Mouse (Mus musculus): ENCODE data around the gene Adig. TPM values are rescaled to one million over a fixed set of nuclear protein-coding genes. Genes with fewer than 3 reads are reported as not detected.

Gene Adig
- 20.8 and 23.1 TPM in 2 replicates for polyA plus RNA-seq (2012; rRNA removed)

DNA sequence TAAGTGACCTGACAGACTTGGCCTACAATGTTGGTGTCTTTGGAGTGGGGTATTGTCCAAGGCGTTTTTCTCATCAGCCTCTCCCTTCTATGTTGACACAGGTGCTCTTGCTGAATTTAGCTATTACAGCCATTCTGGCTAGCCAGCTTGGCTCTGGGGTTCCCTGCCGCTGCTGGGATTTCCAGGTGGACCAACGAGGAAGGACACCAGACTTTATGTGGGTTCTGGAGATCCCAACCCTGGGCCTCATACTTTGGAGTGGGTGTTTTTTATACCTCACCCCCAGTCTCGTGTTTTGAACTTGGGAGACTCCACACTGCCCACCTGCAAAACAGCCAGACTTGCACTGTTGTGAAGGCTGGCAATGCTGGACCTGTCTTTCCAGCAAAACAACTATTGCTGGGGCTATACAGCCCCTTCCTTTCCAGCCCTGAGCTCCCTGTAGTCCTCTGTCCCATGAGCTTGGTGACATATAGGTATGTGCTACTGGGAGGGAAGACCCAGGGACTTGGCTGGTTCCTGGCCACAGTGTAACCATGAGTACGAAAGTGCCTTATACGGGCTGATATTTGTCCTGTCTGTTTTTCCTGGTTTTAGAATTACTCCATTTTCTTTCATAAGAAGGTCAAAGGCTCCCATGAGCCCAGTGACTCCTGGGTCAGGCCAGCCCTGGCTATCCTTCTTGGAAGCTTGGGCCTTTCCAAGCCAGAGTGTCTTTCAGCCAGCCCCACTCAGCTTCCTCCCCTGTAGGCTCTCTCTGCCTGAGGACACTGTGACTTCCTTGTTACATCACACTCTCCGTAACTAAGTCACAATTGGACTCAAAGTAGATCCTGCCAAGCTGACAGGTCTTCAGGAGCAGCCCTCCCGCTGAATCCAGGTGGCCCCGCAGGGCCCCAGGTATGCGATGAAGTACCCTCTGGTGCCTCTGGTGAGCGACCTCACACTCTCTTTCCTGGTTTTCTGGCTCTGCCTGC, at the start of gene Adig:
Adig (plus strand) TSS at position 777 of the 977 bp plus-strand sequence.
- Histone ChIP-seq H3K27me3 (ENCODE audit: control insufficient read depth, insufficient read depth, low read length) (no peaks in the 10 kb centered on the region), H3K36me3 (ENCODE audit: control insufficient read depth, insufficient read depth, low read length) (peaks cover 8% of the 10 kb centered on the region; the same call in 1 of the 2 replicates), H3K4me1 (replicated peaks; ENCODE audit: control insufficient read depth, insufficient read depth, low read length) (no peaks in the 10 kb centered on the region), H3K4me3 (ENCODE audit: control insufficient read depth, insufficient read depth, low read length) (no peak within 1 kb of the TSS), H3K27ac (ENCODE audit: control insufficient read depth, insufficient read depth, low read length) (no peak within 1 kb of the TSS)
- no peak for DNase-seq
- WGBS = 88% methylated on average over 11 of the region's 11 CpGs
- TF ChIP-seq POLR2A (IDR thresholded peaks at IDR 0.05; ENCODE audit: control insufficient read depth, extremely low read depth, insufficient read depth, low read length, poor library complexity) (no peak), CTCF (IDR thresholded peaks at IDR 0.05; ENCODE audit: borderline replicate concordance, control insufficient read depth, extremely low read depth, insufficient read depth, low read length, poor library complexity) (no peak)

DNA sequence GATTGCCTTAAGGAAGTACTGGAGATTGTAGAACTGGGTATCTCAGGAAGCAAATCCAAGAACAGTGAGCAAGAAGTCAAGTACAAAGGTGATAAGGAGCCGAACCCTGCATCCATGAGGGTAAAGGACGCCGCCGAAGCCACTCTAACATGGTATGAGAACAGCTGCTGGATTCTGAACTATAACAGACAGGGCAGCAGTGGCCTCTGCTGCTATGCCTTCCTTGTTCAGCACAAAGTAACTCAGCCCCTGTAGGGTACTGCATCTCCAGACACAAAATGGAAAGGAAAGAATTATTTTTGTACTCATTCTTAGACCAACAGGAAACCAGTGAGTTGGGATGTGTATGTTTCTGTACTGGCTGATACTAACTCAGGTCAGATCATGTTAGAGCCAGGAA, 46.0 kb upstream of the Adig start:
- H3K36me3 ChIP-seq (ENCODE audit: control insufficient read depth, insufficient read depth, low read length) = peaks cover 62% of the 10 kb centered on the region
- no peaks in the 10 kb centered on the region for H3K4me1 ChIP-seq (replicated peaks; ENCODE audit: control insufficient read depth, insufficient read depth, low read length)
- no peak for DNase-seq
- over 99% methylated on average over 4 of the region's 4 CpGs for WGBS
- H3K27ac ChIP-seq (ENCODE audit: control insufficient read depth, insufficient read depth, low read length) = no peak overlapping the region
- H3K4me3 ChIP-seq (ENCODE audit: control insufficient read depth, insufficient read depth, low read length) = no peak overlapping the region
- H3K27me3 ChIP-seq (ENCODE audit: control insufficient read depth, insufficient read depth, low read length) = no peaks in the 10 kb centered on the region
- TF ChIP-seq CTCF (IDR thresholded peaks at IDR 0.05; ENCODE audit: borderline replicate concordance, control insufficient read depth, extremely low read depth, insufficient read depth, low read length, poor library complexity) (no peak), POLR2A (IDR thresholded peaks at IDR 0.05; ENCODE audit: control insufficient read depth, extremely low read depth, insufficient read depth, low read length, poor library complexity) (no peak)

DNA sequence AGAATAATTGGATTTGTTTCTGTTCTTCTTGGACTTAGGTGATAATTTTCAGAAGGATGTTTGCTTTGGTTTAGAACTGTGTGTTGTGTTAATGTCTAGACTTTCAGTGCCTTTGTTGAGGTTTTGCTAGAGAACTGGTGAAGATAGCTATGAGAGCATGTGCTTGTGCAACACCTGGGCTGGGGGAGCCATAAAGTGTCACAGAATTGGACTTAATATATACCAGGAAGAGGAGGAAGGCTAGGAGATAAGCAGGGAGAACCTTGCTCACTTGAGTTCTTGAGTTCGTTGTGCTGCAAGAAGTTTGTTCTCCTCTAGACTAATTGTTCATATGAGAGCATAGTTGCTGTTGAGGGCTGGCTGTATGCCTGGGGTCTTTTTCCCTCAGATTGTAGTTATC, 44.8 kb upstream of the Adig start:
- Histone ChIP-seq H3K4me3 (ENCODE audit: control insufficient read depth, insufficient read depth, low read length) (no peak overlapping the region), H3K4me1 (replicated peaks; ENCODE audit: control insufficient read depth, insufficient read depth, low read length) (no peaks in the 10 kb centered on the region), H3K36me3 (ENCODE audit: control insufficient read depth, insufficient read depth, low read length) (peaks cover 71% of the 10 kb centered on the region), H3K27ac (ENCODE audit: control insufficient read depth, insufficient read depth, low read length) (no peak overlapping the region), H3K27me3 (ENCODE audit: control insufficient read depth, insufficient read depth, low read length) (no peaks in the 10 kb centered on the region)
- no peak for TF ChIP-seq POLR2A (IDR thresholded peaks at IDR 0.05; ENCODE audit: control insufficient read depth, extremely low read depth, insufficient read depth, low read length, poor library complexity)
- no peak for TF ChIP-seq CTCF (IDR thresholded peaks at IDR 0.05; ENCODE audit: borderline replicate concordance, control insufficient read depth, extremely low read depth, insufficient read depth, low read length, poor library complexity)
- 97% methylated on average over 1 of the region's 1 CpGs for WGBS
- no peak for DNase-seq

DNA sequence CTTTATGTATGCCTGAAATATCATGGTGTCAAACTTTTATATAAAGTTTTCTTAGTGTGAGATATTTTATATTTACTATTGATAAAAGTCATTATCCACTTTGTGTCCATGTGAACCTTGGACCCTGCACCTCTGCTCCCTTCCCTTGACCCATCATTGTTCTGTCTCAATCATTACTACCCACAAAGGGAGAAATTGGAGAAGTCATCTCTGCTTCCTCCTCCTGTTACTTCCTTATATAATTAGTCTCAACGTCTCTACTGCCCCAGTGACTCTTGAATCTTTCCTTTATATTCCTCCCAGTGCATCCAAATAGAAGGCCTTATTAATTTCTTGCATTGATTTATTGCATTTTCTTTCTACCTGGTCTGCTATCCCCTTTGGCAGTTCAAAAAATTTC, 40.0 kb upstream of the Adig start:
- 15% methylated on average over 1 of the region's 1 CpGs for WGBS
- Histone ChIP-seq H3K4me3 (ENCODE audit: control insufficient read depth, insufficient read depth, low read length) (no peak overlapping the region), H3K36me3 (ENCODE audit: control insufficient read depth, insufficient read depth, low read length) (peaks cover 75% of the 10 kb centered on the region), H3K27ac (ENCODE audit: control insufficient read depth, insufficient read depth, low read length) (no peak overlapping the region), H3K4me1 (replicated peaks; ENCODE audit: control insufficient read depth, insufficient read depth, low read length) (no peaks in the 10 kb centered on the region), H3K27me3 (ENCODE audit: control insufficient read depth, insufficient read depth, low read length) (no peaks in the 10 kb centered on the region)
- DNase-seq = no peak
- TF ChIP-seq POLR2A (IDR thresholded peaks at IDR 0.05; ENCODE audit: control insufficient read depth, extremely low read depth, insufficient read depth, low read length, poor library complexity) = no peak
- no peak for TF ChIP-seq CTCF (IDR thresholded peaks at IDR 0.05; ENCODE audit: borderline replicate concordance, control insufficient read depth, extremely low read depth, insufficient read depth, low read length, poor library complexity)

GRCm38 (mm10) chr2:158474159-158474558, 28.3 kb upstream of the Adig start:
- H3K4me3 ChIP-seq (ENCODE audit: control insufficient read depth, insufficient read depth, low read length) = no peak overlapping the region
- no peak overlapping the region for H3K27ac ChIP-seq (ENCODE audit: control insufficient read depth, insufficient read depth, low read length)
- no peak for DNase-seq
- TF ChIP-seq CTCF (IDR thresholded peaks at IDR 0.05; ENCODE audit: borderline replicate concordance, control insufficient read depth, extremely low read depth, insufficient read depth, low read length, poor library complexity) = no peak
- no peak for TF ChIP-seq POLR2A (IDR thresholded peaks at IDR 0.05; ENCODE audit: control insufficient read depth, extremely low read depth, insufficient read depth, low read length, poor library complexity)
- H3K4me1 ChIP-seq (replicated peaks; ENCODE audit: control insufficient read depth, insufficient read depth, low read length) = no peaks in the 10 kb centered on the region
- WGBS = 98% methylated on average over 1 of the region's 1 CpGs
- H3K36me3 ChIP-seq (ENCODE audit: control insufficient read depth, insufficient read depth, low read length) = peaks cover 58% of the 10 kb centered on the region
- H3K27me3 ChIP-seq (ENCODE audit: control insufficient read depth, insufficient read depth, low read length) = no peaks in the 10 kb centered on the region

GRCm38 (mm10) chr2:158477640-158478039, 24.8 kb upstream of the Adig start:
- H3K36me3 ChIP-seq (ENCODE audit: control insufficient read depth, insufficient read depth, low read length) = peaks cover 63% of the 10 kb centered on the region
- no peak for DNase-seq
- TF ChIP-seq CTCF (IDR thresholded peaks at IDR 0.05; ENCODE audit: borderline replicate concordance, control insufficient read depth, extremely low read depth, insufficient read depth, low read length, poor library complexity) (no peak), POLR2A (IDR thresholded peaks at IDR 0.05; ENCODE audit: control insufficient read depth, extremely low read depth, insufficient read depth, low read length, poor library complexity) (no peak)
- no peaks in the 10 kb centered on the region for H3K4me1 ChIP-seq (replicated peaks; ENCODE audit: control insufficient read depth, insufficient read depth, low read length)
- H3K4me3 ChIP-seq (ENCODE audit: control insufficient read depth, insufficient read depth, low read length) = no peak overlapping the region
- WGBS = 91% methylated on average over 3 of the region's 3 CpGs
- H3K27me3 ChIP-seq (ENCODE audit: control insufficient read depth, insufficient read depth, low read length) = no peaks in the 10 kb centered on the region
- no peak overlapping the region for H3K27ac ChIP-seq (ENCODE audit: control insufficient read depth, insufficient read depth, low read length)
